Mouse (Mus musculus) lung, embryonic 16.5 days (tissue): ENCODE results near the gene Nudt3. TPM values are rescaled to one million over a fixed set of nuclear protein-coding genes. Genes with fewer than 3 reads are reported as not detected.

Source experiments
- ATAC-seq: fragments of 200-750 bp; cut with Nextera tagmentation; 2 replicates; pipeline ENCODE4 v1.8.0; 2017; ENCODE audit warnings: low read depth, mild to moderate bottlenecking, moderate library complexity
- H3K27ac ChIP-seq: fragments of 300-500 bp; sonication (generic); 2 replicates; pipeline ENCODE4 v1.5.1; 2014; ENCODE audit warnings: mild to moderate bottlenecking, control low read depth, low read length
- H3K27me3 ChIP-seq: fragments of 300-500 bp; sonication (generic); 2 replicates; pipeline ENCODE4 v1.6.1; 2014; ENCODE audit warnings: low read depth, low read length, mixed read lengths; ENCODE audit not compliant: control insufficient read depth, insufficient read depth
- H3K36me3 ChIP-seq: fragments of 300-500 bp; sonication (generic); 2 replicates; pipeline ENCODE4 v1.6.1; 2014; ENCODE audit warnings: low read length; ENCODE audit not compliant: control insufficient read depth, insufficient read depth
- H3K4me1 ChIP-seq: fragments of 300-500 bp; sonication (generic); replicated peaks from 2 replicates; pipeline ENCODE4 v1.6.1; 2014; ENCODE audit warnings: low read length, mixed read lengths; ENCODE audit not compliant: control insufficient read depth, insufficient read depth
- H3K4me2 ChIP-seq: fragments of 300-500 bp; sonication (generic); 2 replicates; pipeline ENCODE4 v1.6.1; 2014; ENCODE audit warnings: low read depth, low read length, control low read depth
- H3K4me3 ChIP-seq: fragments of 300-500 bp; sonication (generic); 2 replicates; pipeline ENCODE4 v1.5.1; 2014; ENCODE audit warnings: mild to moderate bottlenecking, low read length, control low read depth
- H3K9ac ChIP-seq: fragments of 300-500 bp; sonication (generic); 2 replicates; pipeline ENCODE4 v1.6.1; 2014; ENCODE audit warnings: low read length, control low read depth
- H3K9me3 ChIP-seq: fragments of 300-500 bp; sonication (generic); 2 replicates; pipeline ENCODE4 v1.6.1; 2016; ENCODE audit warnings: low read length; ENCODE audit not compliant: control insufficient read depth
- WGBS: fragments of 180-500 bp; shearing (Covaris S2); extraction: QIAGEN DNeasy Blood & Tissue Kit; methylation state at CpG from one replicate; pipeline ENCODE4 v1.1.7; 2014; 5-methylcytosine and 5-hydroxymethylcytosine counted together
- polyA plus RNA-seq: library from polyadenylated mRNA; unstranded; fragments of >200 nt; fragmentation: Nextera tagmentation; extraction: Ambion mirVana; gene quantifications from 2 replicates; pipeline ENCODE4 v1.2.1, GENCODE M21; 2015

The Nudt3 gene
- 73.6 and 75.8 TPM in 2 replicates for polyA plus RNA-seq

DNA sequence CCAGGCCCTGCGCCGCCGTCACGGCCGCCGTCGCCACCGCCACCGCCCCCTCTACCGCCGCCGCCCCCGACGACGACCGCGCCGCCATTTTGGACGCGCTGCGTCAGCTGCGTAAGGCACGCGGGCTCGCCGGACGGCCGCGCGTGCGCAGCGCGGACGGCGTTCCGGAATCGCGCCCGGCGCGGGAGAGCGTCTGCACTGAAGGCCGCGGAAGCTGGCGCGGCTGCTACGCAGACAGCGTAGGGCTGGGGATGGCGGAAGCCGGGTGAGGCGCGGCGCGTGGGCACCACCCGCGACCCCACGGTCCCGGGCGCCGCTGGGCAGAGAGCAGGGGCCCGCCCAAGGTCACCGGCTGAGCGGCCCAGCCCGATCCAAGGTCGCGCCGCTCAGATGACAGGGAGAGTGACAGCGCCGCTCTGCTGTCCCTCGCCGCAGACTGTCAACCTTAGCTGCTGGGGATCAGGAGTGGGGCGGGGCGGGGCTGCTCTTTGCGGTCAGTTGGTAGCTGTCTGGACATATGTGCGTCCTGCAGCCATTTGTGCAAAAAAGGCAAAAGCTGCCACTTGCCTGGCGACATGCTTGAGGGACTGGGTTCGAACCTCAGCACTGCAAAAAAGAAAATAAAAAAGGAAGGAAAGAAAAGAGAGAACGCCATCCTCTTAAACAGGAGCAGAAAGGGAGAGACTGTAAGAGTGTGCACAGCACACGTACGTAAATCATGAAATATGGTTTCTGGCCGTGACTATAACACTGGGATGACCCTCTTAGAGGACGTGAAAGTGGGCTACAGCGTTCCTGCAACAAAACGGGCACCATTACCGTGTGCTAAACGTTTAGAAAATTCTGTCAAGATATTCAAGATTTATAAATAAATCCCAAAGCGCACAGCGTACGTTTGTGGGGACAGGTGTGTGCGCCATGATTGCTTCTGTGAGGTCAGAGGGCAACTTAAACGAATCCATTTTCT, at the start of gene Nudt3:
Gene Nudt3 (minus strand): TSS at position 136 of the 967 bp plus-strand sequence.
- H3K4me1 ChIP-seq = peaks cover 19% of the 10 kb centered on the region
- peak within 1 kb of the TSS; percentile 98 for H3K9ac ChIP-seq
- WGBS = 5% methylated on average over 68 of the region's 91 CpGs
- H3K4me2 ChIP-seq = peak within 1 kb of the TSS; percentile 70
- no peaks in the 10 kb centered on the region for H3K36me3 ChIP-seq
- H3K27ac ChIP-seq = peak within 1 kb of the TSS; percentile 91
- peak; percentile 95 for ATAC-seq
- H3K9me3 ChIP-seq = no peaks in the 10 kb centered on the region
- H3K27me3 ChIP-seq = no peaks in the 10 kb centered on the region
- peak within 1 kb of the TSS; percentile 89 for H3K4me3 ChIP-seq

DNA sequence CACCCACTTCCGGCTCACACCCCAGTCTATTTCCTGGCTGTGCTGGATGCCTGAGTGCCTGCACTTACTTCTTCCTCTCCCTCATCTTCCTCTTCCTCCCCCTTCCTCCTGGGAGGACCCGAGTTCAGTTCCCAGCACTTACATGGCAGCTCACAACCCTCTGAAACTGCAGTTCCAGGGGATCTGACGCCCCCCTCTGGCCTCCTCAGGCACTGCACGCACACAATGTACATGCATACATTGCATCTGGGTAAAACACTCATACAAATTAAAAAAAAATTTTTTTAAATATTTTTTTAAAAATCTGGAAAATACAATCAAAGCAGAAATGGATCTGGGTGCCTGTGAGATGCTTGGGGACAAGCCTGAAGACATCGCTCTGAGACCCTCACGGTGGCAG, 48.4 kb upstream of the Nudt3 start:
- 69% methylated on average over 6 of the region's 6 CpGs for WGBS
- H3K4me2 ChIP-seq = no peak overlapping the region
- no peaks in the 10 kb centered on the region for H3K9me3 ChIP-seq
- no peak overlapping the region for H3K27ac ChIP-seq
- no peak overlapping the region for H3K9ac ChIP-seq
- no peaks in the 10 kb centered on the region for H3K27me3 ChIP-seq
- H3K36me3 ChIP-seq = no peaks in the 10 kb centered on the region
- ATAC-seq = no peak
- no peak overlapping the region for H3K4me3 ChIP-seq
- no peaks in the 10 kb centered on the region for H3K4me1 ChIP-seq

GRCm38 (mm10) chr17:27658767-27659166, 35.5 kb upstream of the Nudt3 start:
- no peak for ATAC-seq
- 59% methylated on average over 7 of the region's 7 CpGs for WGBS
- H3K4me3 ChIP-seq = no peak overlapping the region
- no peak overlapping the region for H3K4me2 ChIP-seq
- H3K4me1 ChIP-seq = peaks cover 9% of the 10 kb centered on the region
- no peaks in the 10 kb centered on the region for H3K9me3 ChIP-seq
- peaks cover 36% of the 10 kb centered on the region for H3K27me3 ChIP-seq
- no peak overlapping the region for H3K27ac ChIP-seq
- H3K9ac ChIP-seq = no peak overlapping the region
- no peaks in the 10 kb centered on the region for H3K36me3 ChIP-seq

GRCm38 (mm10) chr17:27657123-27657522, 33.8 kb upstream of the Nudt3 start:
- WGBS = 52% methylated on average over 8 of the region's 8 CpGs
- Histone ChIP-seq H3K9ac (no peak overlapping the region), H3K27ac (no peak overlapping the region), H3K4me3 (no peak overlapping the region), H3K4me2 (no peak overlapping the region), H3K27me3 (peaks cover 36% of the 10 kb centered on the region), H3K4me1 (peaks cover 9% of the 10 kb centered on the region), H3K9me3 (no peaks in the 10 kb centered on the region), H3K36me3 (no peaks in the 10 kb centered on the region)
- ATAC-seq = no peak

DNA sequence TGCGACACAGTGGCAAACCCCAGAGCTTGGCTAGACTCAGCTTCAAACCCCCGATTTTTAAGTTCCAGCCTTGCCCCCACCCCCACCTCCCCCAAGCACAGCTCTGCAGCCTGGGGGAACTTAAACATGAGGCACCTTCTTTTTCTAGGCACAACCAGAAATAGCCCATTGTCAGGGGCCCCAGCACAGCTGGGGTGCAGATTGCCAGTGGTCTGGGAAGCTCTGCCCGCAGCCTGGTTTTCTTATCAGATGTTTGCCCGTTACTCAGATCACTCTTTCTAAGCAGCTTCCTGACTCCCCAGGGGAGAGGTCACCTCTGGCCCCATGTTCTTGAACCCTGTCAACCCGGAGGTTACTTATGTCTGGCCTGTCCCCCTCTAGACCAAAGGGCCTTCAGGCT, 33.1 kb upstream of the Nudt3 start:
- no peak for ATAC-seq
- 16% methylated on average over 5 of the region's 5 CpGs for WGBS
- H3K36me3 ChIP-seq = no peaks in the 10 kb centered on the region
- no peak overlapping the region for H3K4me2 ChIP-seq
- H3K9ac ChIP-seq = no peak overlapping the region
- peaks cover 9% of the 10 kb centered on the region for H3K4me1 ChIP-seq
- no peaks in the 10 kb centered on the region for H3K9me3 ChIP-seq
- no peak overlapping the region for H3K27ac ChIP-seq
- H3K4me3 ChIP-seq = no peak overlapping the region
- H3K27me3 ChIP-seq = peaks cover 36% of the 10 kb centered on the region

- H3K4me1 ChIP-seq = peaks cover 9% of the 10 kb centered on the region
- H3K4me3 ChIP-seq = peak overlapping the region; percentile 50
- peak overlapping the region; percentile 64 for H3K4me2 ChIP-seq
- peak; percentile 12; the same call in 1 of the 2 replicates for ATAC-seq
- H3K27me3 ChIP-seq = peaks cover 36% of the 10 kb centered on the region
- WGBS = 4% methylated on average over 14 of the region's 14 CpGs
- no peaks in the 10 kb centered on the region for H3K9me3 ChIP-seq
- no peak overlapping the region for H3K27ac ChIP-seq
- no peak overlapping the region for H3K9ac ChIP-seq
- no peaks in the 10 kb centered on the region for H3K36me3 ChIP-seq
Observed at GRCm38 (mm10) chr17:27656011-27656399, 32.7 kb upstream of the Nudt3 start.

GRCm38 (mm10) chr17:27655089-27656010, 32.1 kb upstream of the Nudt3 start, which contains the start of gene Pacsin1:
Gene Pacsin1, plus strand, starts transcription at chr17:27655509.
- peak within 1 kb of the TSS; percentile 50 for H3K4me3 ChIP-seq
- peak within 1 kb of the TSS; percentile 64 for H3K4me2 ChIP-seq
- H3K27me3 ChIP-seq = peaks cover 36% of the 10 kb centered on the region
- H3K4me1 ChIP-seq = peaks cover 9% of the 10 kb centered on the region
- 0 out of 2 replicates have a peak within 1 kb of the TSS, but pooled peaks have one; percentile 9 for H3K9ac ChIP-seq
- peak; percentile 47; the same call in 1 of the 2 replicates for ATAC-seq
- 2% methylated on average over 58 of the region's 65 CpGs for WGBS
- no peaks in the 10 kb centered on the region for H3K9me3 ChIP-seq
- no peaks in the 10 kb centered on the region for H3K36me3 ChIP-seq
- no peak within 1 kb of the TSS for H3K27ac ChIP-seq

DNA sequence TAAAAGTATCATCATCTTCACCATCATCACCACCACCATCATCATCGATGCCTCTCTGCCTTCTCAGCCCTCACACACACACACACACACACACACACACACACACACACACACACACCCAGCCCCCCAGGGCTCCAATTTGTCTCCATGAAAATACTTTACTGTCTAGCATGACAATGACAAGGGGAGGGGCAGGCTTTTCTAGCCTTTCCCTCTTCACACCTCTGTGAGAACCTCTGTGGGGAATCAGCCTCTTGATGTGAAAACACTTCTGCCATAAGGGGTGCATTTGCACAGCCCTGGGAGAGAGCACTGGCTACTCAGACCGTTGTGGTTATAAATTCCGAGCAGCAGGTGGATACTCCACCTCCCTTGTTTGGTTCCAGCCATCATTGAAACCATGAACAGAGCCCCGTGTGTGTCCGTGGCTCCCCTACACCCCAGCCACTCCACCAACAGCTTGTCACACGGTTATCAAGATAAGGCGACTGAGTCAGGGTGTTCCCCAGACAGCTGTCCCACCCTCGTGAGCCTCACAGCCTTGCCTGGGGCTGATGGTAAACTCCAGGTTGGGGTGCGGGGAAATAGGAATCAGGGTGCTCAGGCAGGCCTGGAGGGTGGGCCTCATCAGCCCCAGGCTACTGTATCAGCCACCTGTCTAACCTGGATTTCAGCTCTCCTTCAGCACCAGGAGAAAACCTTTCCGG, 30.1 kb upstream of the Nudt3 start:
- Histone ChIP-seq H3K27me3 (peaks cover 36% of the 10 kb centered on the region), H3K9ac (no peak overlapping the region), H3K27ac (no peak overlapping the region), H3K36me3 (no peaks in the 10 kb centered on the region), H3K4me1 (peaks cover 9% of the 10 kb centered on the region), H3K4me3 (no peak overlapping the region), H3K9me3 (no peaks in the 10 kb centered on the region), H3K4me2 (no peak overlapping the region)
- ATAC-seq = no peak
- 39% methylated on average over 10 of the region's 10 CpGs for WGBS
